Mouse (Mus musculus): Measurements from ENCODE around the gene Adrm1. TPM values are rescaled to one million over a fixed set of nuclear protein-coding genes. Genes with fewer than 3 reads are reported as not detected.

Adrm1 gene
- total RNA-seq, 2 experiments from 2014 or later, result 98.4 to 104 TPM

DNA sequence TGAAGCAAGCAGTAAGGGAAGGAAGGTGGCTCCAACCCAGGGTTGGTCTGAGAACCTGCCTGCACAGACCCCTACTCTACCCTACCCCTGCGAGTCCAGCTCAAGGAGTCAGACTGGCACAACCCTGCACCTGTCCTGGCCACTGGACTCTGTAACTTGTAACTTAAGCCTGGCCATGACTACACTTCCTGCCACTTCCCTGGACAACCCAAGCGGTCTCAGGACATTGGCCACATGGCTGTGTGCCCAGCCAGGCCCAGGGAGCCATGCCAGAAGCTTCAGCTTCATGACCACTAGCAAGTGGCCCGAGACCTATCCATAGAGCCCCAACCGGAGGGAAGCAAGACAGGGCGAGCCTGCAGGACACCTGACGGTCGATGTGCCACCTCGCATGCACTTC lies 46.3 kb downstream of the Adrm1 start:
- DNase-seq (ENCODE audit: low spot score in 2 of 2), result peak in 1 of 2 experiments; percentile 41

DNA sequence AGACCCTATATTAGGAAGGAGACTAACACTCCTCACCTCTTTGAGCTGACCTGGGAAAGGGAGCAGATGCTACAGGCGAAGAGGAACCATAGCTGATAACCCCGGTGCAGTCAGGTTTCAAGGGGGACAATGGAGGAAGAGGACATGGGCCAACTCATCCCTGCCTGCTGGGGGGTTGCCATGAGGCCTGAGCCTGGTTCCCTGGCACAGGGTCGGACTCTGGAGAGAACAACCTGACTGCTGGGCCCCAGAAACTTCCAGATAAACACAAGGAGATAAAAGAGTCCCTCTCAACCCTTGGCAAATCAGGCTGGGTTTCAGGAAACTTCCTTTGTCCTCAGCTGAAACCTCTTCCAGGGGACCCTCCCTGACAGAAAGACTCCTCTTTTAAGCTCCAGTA lies 47.0 kb downstream of the Adrm1 start:
- DNase-seq (ENCODE audit: low spot score in 2 of 2), result no peak

DNA sequence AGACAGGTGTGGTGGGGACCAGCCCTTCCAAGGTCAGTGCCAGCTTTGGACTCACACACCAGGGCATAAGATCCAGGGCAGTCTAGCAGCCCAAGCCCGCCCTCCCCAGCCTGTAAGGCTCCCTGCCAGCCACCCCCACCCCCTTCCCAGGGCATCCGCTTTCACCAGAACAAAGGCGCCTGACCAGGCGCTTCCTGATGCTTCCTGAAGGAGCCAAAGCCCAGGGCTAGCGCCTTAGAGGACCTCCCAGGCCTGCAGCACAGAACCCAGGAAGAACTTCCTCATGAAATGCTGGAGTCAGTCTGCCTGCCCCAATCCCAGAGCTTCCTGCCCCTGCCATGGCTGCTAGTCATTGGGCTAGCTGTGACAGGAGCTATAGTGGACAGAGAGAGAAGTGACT lies 47.4 kb downstream of the Adrm1 start:
- DNase-seq (ENCODE audit: low spot score in 2 of 2), result no peak

DNA sequence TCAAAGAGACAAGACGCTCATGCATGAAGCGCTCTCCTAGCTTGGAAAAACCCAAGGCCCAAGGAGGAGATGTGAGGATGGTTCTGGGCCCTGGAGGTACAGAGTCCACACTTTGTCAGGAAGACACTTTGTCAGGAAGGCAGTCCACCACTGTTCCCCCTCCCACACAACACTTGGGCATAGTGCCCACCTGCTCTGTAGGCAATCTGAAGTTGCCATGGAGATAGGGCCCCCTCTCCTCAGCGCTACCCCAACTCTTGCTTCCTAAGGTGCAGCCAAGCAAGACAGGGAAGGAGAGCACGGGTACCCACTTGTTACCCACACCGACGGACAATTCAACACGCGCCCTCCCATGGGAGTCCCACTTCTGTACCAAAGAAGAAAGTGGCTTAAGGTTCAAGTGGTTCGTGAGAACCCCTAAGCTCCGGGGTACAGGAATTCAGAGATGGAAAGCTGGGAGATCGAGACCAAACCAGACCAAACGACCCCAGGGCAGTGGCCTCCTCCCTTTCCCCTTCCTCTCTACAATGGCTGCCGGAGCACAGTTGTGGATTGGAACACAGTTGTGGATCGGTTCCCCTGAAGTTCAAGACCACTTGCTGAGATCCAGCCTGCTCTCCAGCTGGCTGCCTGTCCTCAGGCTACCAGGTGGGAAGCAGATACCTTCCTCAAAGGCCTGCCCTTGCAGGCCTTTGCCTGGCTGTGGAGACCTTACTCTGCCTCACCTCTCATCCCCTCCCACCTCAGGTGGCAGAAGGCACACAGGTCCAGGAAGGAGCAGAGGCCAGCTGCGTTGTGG lies 48.1 kb downstream of the Adrm1 start:
- no peak for DNase-seq (ENCODE audit: low spot score in 2 of 2)

DNA sequence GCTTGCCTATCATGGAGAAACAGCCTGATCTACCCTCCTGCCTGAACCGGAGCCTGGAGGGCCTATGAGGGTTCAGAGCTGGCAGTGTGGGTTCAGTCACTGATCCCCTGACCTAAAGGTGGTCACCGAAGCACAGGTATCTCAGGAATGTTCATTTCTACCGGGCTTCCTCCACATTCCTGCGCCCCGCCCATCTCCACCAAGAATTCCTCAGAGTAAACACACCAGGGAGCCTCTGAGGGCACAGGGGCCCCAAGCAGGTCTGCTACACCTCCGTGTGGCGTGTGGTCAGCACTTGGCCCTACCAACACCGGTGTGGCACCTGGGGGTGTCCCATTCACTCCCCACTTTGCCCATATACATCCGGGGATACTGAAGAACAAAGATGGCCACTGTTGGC lies 48.9 kb downstream of the Adrm1 start:
- no peak for DNase-seq (ENCODE audit: low spot score in 2 of 2)

DNA sequence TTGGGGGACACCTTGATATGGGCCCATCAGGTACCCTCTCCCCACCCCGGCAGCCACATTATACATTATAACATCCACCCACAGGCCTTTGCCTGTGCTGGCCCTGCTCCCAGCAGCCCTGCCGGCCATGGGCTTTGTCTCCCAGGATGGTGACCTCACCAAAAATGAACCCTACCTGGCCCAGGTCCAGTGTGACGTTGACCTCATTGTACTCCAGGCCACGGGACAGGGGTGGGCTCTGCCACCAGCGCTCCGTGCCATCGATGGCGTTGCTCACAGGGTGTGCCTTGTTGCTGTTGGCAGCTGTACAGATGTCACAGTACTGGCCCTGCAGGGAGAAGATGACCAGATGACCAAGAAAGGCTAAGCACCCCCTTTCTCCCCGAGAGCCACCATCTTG lies 49.8 kb downstream of the Adrm1 start:
- no peak for DNase-seq (ENCODE audit: low spot score in 2 of 2)

DNA sequence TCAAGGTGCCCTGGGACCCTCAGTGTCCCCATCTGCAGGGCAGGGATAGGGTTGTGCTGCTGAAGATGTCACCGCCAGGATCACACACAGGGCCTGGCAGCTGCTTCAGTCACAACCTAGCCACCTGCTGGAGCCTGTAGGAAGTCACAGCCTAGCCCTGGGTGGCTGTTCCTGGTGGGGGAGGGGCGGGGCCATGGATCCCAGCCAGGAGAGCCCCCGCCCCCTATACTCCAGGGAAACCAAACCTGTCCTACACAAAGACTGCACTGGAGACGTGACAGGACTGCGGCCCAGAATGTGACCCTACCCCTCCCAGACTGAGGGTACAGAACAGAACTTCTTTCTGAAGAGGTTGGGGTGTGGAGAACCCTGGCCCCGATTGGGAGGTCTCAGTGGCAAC lies 51.0 kb downstream of the Adrm1 start:
- no peak for DNase-seq (ENCODE audit: low spot score in 2 of 2)

DNA sequence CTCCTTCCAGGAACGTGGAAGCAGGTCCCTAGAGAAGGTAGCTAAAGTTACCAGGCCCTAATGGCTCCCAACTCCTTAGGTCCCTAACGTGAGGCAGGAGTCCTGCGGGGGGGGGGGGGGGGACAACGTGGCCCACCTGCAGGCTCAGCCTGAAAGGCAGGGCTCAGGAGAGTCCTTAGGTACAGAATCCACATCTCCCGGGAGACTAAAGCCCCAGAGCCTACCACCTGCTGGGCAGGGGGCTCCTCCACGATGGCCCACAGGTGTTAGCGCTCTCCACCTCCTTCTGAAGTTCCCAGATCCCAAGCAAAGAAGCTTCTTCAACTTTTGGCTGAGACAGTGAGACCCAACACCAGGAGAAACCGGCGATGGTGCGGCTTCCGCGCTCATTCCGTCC lies 53.4 kb downstream of the Adrm1 start:
- DNase-seq (ENCODE audit: low spot score in 2 of 2), result no peak

DNA sequence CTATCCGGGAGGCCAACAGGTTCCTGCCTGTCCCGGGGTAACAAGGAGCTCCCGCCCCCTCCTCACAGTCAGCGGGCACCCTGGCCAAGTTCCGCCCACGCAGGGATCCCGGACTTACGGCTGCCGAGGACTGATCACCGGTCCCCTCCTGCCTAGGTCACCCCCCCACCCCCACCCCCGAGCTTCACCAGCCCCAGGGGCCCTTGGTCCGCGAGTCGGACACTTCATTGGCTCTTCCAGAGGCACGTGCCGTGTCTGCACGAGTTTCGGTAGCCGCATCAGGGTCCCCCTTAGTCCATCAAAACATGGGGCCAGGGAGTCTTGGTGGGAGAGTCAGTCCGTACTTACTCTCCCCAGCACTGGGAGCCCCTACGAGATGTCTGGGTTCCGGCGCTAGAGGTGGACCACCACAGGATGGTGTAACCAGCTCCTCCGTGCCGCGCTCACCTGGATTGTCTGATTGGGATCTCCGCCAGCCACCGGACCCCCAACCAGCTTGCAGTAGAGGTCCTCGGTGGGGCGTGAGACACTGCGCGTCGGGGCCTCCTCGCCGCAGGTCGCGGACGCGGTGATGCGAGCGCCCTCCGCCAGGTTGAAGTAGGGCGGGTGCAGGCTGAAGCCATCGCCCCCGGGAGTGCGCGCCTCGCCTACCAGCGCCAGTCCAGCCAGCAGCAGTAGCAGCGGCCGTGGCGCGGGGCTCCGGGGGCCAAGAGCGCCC lies 53.9 kb downstream of the Adrm1 start:
- no peak for DNase-seq (ENCODE audit: low spot score in 2 of 2)

Small RNAs within 50 kb of the gene (microRNA-seq; reads per million reads assigned to microRNA genes)
- gene Mir7005, result 0 reads per million in 2 experiments

Other genes with a start within 250 kb of the Adrm1 start
- 10 to 100 TPM; 17.9 to 18.5 TPM for gene Taf4, start 194.8 kb upstream of the Adrm1 start, total RNA-seq (2021)
- gene Lsm14b, start 146.5 kb upstream of the Adrm1 start, total RNA-seq (2021), result 100 to 1,000 TPM; 110 to 112 TPM
- gene Psma7, start 129.1 kb upstream of the Adrm1 start, total RNA-seq (2021), result 100 to 1,000 TPM; 189 to 195 TPM
- 10 to 100 TPM; 37.8 to 39.7 TPM for gene Ss18l1, start 129.0 kb upstream of the Adrm1 start, total RNA-seq (2021)
- gene Mtg2, start 100.9 kb upstream of the Adrm1 start, total RNA-seq (2021), result 10 to 100 TPM; 15.7 to 16.3 TPM
- 10 to 100 TPM; 24.8 to 33.6 TPM for gene Hrh3, start 67.0 kb upstream of the Adrm1 start, total RNA-seq (2021)
- 10 to 100 TPM; 52.0 to 53.5 TPM for gene Osbpl2, start 52.2 kb upstream of the Adrm1 start, total RNA-seq (2021)
- 10 to 100 TPM in 1 of 2 experiments, 1 to 10 TPM in 1; 7.3 to 10.7 TPM for gene Lama5, start 54.4 kb downstream of the Adrm1 start, total RNA-seq (2021)
- gene Rps21, start 85.9 kb downstream of the Adrm1 start, total RNA-seq (2021), result 100 to 1,000 TPM; 571 to 582 TPM
- 10 to 100 TPM; 40.2 to 43.6 TPM for gene Cables2, start 102.0 kb downstream of the Adrm1 start, total RNA-seq (2021)
- not detected for gene Rbbp8nl, start 118.4 kb downstream of the Adrm1 start, total RNA-seq (2021)
- not detected for gene Gata5, start 163.2 kb downstream of the Adrm1 start, total RNA-seq (2021)

All from layer of hippocampus, postnatal 14 days (tissue).